ENCODE assay signal across 7 mouse cellular contexts in genomic region chr11:68973250-68974058, GRCm38 (mm10). TPM values are rescaled to one million over a fixed set of nuclear protein-coding genes. Genes with fewer than 3 reads are reported as not detected.
DNase-seq lines count a peak whose midpoint lies in the region; ATAC-seq and TF ChIP-seq lines count a peak whose summit lies in the region.
"Not testable (repeated sequence)": the region's sequence is repeated elsewhere in the genome, so short reads cannot be mapped to it uniquely, and the experiment has no call there.

No protein-coding gene starts in this region.

- DNase-seq in adrenal gland, postnatal 10 days: peak; percentile 94
- peak; percentile 92 for DNase-seq in embryonic facial prominence, embryonic 10.5 days (ENCODE audit: low spot score)
- DNase-seq in left cerebral cortex, postnatal 4 days: peak; percentile 88
- DNase-seq in midbrain, embryonic 11.5 days (ENCODE audit: low spot score, missing footprints): peak; percentile 99
- peak; percentile 77 for DNase-seq in right cerebral cortex, postnatal 4 days

- H3K4me3 ChIP-seq in embryonic facial prominence, embryonic 10.5 days: peak overlapping the region; percentile 63
- peak overlapping the region; percentile 25 for H3K4me3 ChIP-seq in intestine, postnatal 0 days (ENCODE audit: low read depth, low read length)
- H3K4me3 ChIP-seq in midbrain, embryonic 11.5 days (ENCODE audit: low read depth, low read length): peak overlapping the region; percentile 38

- H3K9me3 ChIP-seq in embryonic facial prominence, embryonic 10.5 days; intestine, postnatal 0 days (ENCODE audit: control insufficient read depth); midbrain, embryonic 11.5 days (ENCODE audit: control insufficient read depth, low read length): not testable (repeated sequence)

- not testable (repeated sequence) for TF ChIP-seq CTCF in intestine, postnatal 0 days (IDR thresholded peaks at IDR 0.05; ENCODE audit: low read depth)

- ATAC-seq in granulocyte monocyte progenitor cell, adult 5-6 weeks (replicated peaks; ENCODE audit: poor library complexity, severe bottlenecking): peak; percentile 89
- ATAC-seq in intestine, postnatal 0 days: peak; percentile 82
- peak; percentile 92 for ATAC-seq in midbrain, embryonic 11.5 days (ENCODE audit: low FRiP score)

- intact Hi-C loops in left cerebral cortex, postnatal 4 days (cut with DNase I): not testable (repeated sequence)

- H3K27me3 ChIP-seq in embryonic facial prominence, embryonic 10.5 days (replicated peaks; ENCODE audit: low read depth, poor library complexity, severe bottlenecking): peaks cover 12% of the 10 kb centered on the region
- H3K27me3 ChIP-seq in intestine, postnatal 0 days (replicated peaks; ENCODE audit: control insufficient read depth, insufficient read depth, low read length); midbrain, embryonic 11.5 days (ENCODE audit: control insufficient read depth, insufficient read depth, low read length): not testable (repeated sequence)

- under 1% methylated on average over 38 of the region's 38 CpGs for WGBS in embryonic facial prominence, embryonic 10.5 days
- under 1% methylated on average over 37 of the region's 38 CpGs for WGBS in intestine, postnatal 0 days
- WGBS in midbrain, embryonic 11.5 days: under 1% methylated on average over 35 of the region's 38 CpGs

- not testable (repeated sequence) for H3K36me3 ChIP-seq in embryonic facial prominence, embryonic 10.5 days (replicated peaks); intestine, postnatal 0 days (ENCODE audit: control insufficient read depth, insufficient read depth); midbrain, embryonic 11.5 days (ENCODE audit: control insufficient read depth, insufficient read depth, low read length)

- not testable (repeated sequence) for H3K9ac ChIP-seq in intestine, postnatal 0 days (ENCODE audit: low read depth, low read length)
- H3K9ac ChIP-seq in midbrain, embryonic 11.5 days (ENCODE audit: low read length): peak overlapping the region; percentile 40; the same call in 1 of the 2 replicates

- H3K4me1 ChIP-seq in embryonic facial prominence, embryonic 10.5 days: peaks cover 26% of the 10 kb centered on the region
- not testable (repeated sequence) for H3K4me1 ChIP-seq in intestine, postnatal 0 days (replicated peaks; ENCODE audit: control insufficient read depth, insufficient read depth, low read length); midbrain, embryonic 11.5 days (ENCODE audit: control insufficient read depth, insufficient read depth, low read length)

- peak overlapping the region; percentile 80 for H3K27ac ChIP-seq in embryonic facial prominence, embryonic 10.5 days (replicated peaks)
- H3K27ac ChIP-seq in intestine, postnatal 0 days (ENCODE audit: low read depth, low read length); midbrain, embryonic 11.5 days (ENCODE audit: low read depth, low read length): not testable (repeated sequence)

- H3K4me2 ChIP-seq in intestine, postnatal 0 days (replicated peaks; ENCODE audit: low read depth): peak overlapping the region; percentile 64
- H3K4me2 ChIP-seq in midbrain, embryonic 11.5 days: peak overlapping the region; percentile 54

RNA-seq across cellular contexts. Expression of gene Rangrf, which starts 1.5 kb away (rescaled TPM):
- 10 to 100 TPM; 20.4 to 24.7 TPM for total RNA-seq in adrenal gland, postnatal 10 days (2021)
- 87.7 and 93.0 TPM in 2 replicates for polyA plus RNA-seq in embryonic facial prominence, embryonic 10.5 days (2016; fragmentation: Nextera tagmentation; extraction: Ambion mirVana)
- 87.2 and 120 TPM in 2 replicates for total RNA-seq in granulocyte monocyte progenitor cell, adult 5-6 weeks (2014; fragmentation: Nextera tagmentation)
- 47.6 and 56.5 TPM in 2 replicates for total RNA-seq in granulocyte monocyte progenitor cell, adult 5-6 weeks (2017)
- polyA plus RNA-seq in intestine, postnatal 0 days (2015; fragmentation: Nextera tagmentation; extraction: Ambion mirVana): 13.6 and 16.5 TPM in 2 replicates
- 10 to 100 TPM; 16.4 to 23.8 TPM for total RNA-seq in left cerebral cortex, postnatal 4 days (2021)
- polyA plus RNA-seq in midbrain, embryonic 11.5 days (2014; fragmentation: Nextera tagmentation; extraction: Ambion mirVana): 54.5 and 55.3 TPM in 2 replicates

RNA-seq across cellular contexts. Expression of gene Slc25a35, which starts 5.5 kb away (rescaled TPM):
- 10 to 100 TPM; 28.5 to 32.9 TPM for total RNA-seq in adrenal gland, postnatal 10 days (2021)
- polyA plus RNA-seq in embryonic facial prominence, embryonic 10.5 days (2016; fragmentation: Nextera tagmentation; extraction: Ambion mirVana): 2.4 and 2.7 TPM in 2 replicates
- total RNA-seq in granulocyte monocyte progenitor cell, adult 5-6 weeks (2014; fragmentation: Nextera tagmentation): 3.5 and 5.6 TPM in 2 replicates
- total RNA-seq in granulocyte monocyte progenitor cell, adult 5-6 weeks (2017): 0.47 and 1.1 TPM in 2 replicates
- 1.9 and 2.3 TPM in 2 replicates for polyA plus RNA-seq in intestine, postnatal 0 days (2015; fragmentation: Nextera tagmentation; extraction: Ambion mirVana)
- total RNA-seq in left cerebral cortex, postnatal 4 days (2021): 1 to 10 TPM; 1.1 to 2.0 TPM
- polyA plus RNA-seq in midbrain, embryonic 11.5 days (2014; fragmentation: Nextera tagmentation; extraction: Ambion mirVana): 1.1 and 1.2 TPM in 2 replicates

RNA-seq across cellular contexts. Expression of gene Arhgef15, which starts 16.2 kb away (rescaled TPM):
- 10 to 100 TPM; 25.4 to 35.9 TPM for total RNA-seq in adrenal gland, postnatal 10 days (2021)
- polyA plus RNA-seq in embryonic facial prominence, embryonic 10.5 days (2016; fragmentation: Nextera tagmentation; extraction: Ambion mirVana): 8.9 and 9.2 TPM in 2 replicates
- total RNA-seq in granulocyte monocyte progenitor cell, adult 5-6 weeks (2014; fragmentation: Nextera tagmentation): 0.30 TPM in 1 of 2 replicates, not detected in the other
- 0.04 and 0.05 TPM in 2 replicates for total RNA-seq in granulocyte monocyte progenitor cell, adult 5-6 weeks (2017)
- polyA plus RNA-seq in intestine, postnatal 0 days (2015; fragmentation: Nextera tagmentation; extraction: Ambion mirVana): 2.6 and 3.4 TPM in 2 replicates
- 10 to 100 TPM; 17.6 to 19.9 TPM for total RNA-seq in left cerebral cortex, postnatal 4 days (2021)
- polyA plus RNA-seq in midbrain, embryonic 11.5 days (2014; fragmentation: Nextera tagmentation; extraction: Ambion mirVana): 3.7 and 4.2 TPM in 2 replicates

RNA-seq across cellular contexts. Expression of gene Pfas, which starts 34.8 kb away (rescaled TPM):
- 10 to 100 TPM; 23.8 to 32.9 TPM for total RNA-seq in adrenal gland, postnatal 10 days (2021)
- 70.1 and 71.9 TPM in 2 replicates for polyA plus RNA-seq in embryonic facial prominence, embryonic 10.5 days (2016; fragmentation: Nextera tagmentation; extraction: Ambion mirVana)
- total RNA-seq in granulocyte monocyte progenitor cell, adult 5-6 weeks (2014; fragmentation: Nextera tagmentation): 47.3 and 48.4 TPM in 2 replicates
- total RNA-seq in granulocyte monocyte progenitor cell, adult 5-6 weeks (2017): 45.5 and 56.2 TPM in 2 replicates
- polyA plus RNA-seq in intestine, postnatal 0 days (2015; fragmentation: Nextera tagmentation; extraction: Ambion mirVana): 6.4 and 7.2 TPM in 2 replicates
- total RNA-seq in left cerebral cortex, postnatal 4 days (2021): 10 to 100 TPM; 35.3 to 36.6 TPM
- 31.2 and 33.0 TPM in 2 replicates for polyA plus RNA-seq in midbrain, embryonic 11.5 days (2014; fragmentation: Nextera tagmentation; extraction: Ambion mirVana)

RNA-seq across cellular contexts. Expression of gene Ctc1, which starts 42.3 kb away (rescaled TPM):
- 10 to 100 TPM; 25.3 to 30.0 TPM for total RNA-seq in adrenal gland, postnatal 10 days (2021)
- polyA plus RNA-seq in embryonic facial prominence, embryonic 10.5 days (2016; fragmentation: Nextera tagmentation; extraction: Ambion mirVana): 100 and 103 TPM in 2 replicates
- total RNA-seq in granulocyte monocyte progenitor cell, adult 5-6 weeks (2014; fragmentation: Nextera tagmentation): 50.3 and 66.2 TPM in 2 replicates
- 17.1 and 22.4 TPM in 2 replicates for total RNA-seq in granulocyte monocyte progenitor cell, adult 5-6 weeks (2017)
- 9.4 and 10.7 TPM in 2 replicates for polyA plus RNA-seq in intestine, postnatal 0 days (2015; fragmentation: Nextera tagmentation; extraction: Ambion mirVana)
- total RNA-seq in left cerebral cortex, postnatal 4 days (2021): 10 to 100 TPM; 60.8 to 64.7 TPM
- 54.6 and 54.8 TPM in 2 replicates for polyA plus RNA-seq in midbrain, embryonic 11.5 days (2014; fragmentation: Nextera tagmentation; extraction: Ambion mirVana)

Comparison
In these comparisons a context has a peak if more than half of its experiments do, and no peak if none do; other contexts are left out.
1. RNA of gene Slc25a35, which starts 5.5 kb away (total RNA-seq): 28.5 to 32.9 TPM in adrenal gland, postnatal 10 days; 0.47 to 5.6 TPM in granulocyte monocyte progenitor cell, adult 5-6 weeks and 1.1 to 2.0 TPM in left cerebral cortex, postnatal 4 days; every median in the first group is over 4 times any median in the second.
2. RNA of gene Arhgef15, which starts 16.2 kb away (total RNA-seq): 25.4 to 35.9 TPM in adrenal gland, postnatal 10 days and 17.6 to 19.9 TPM in left cerebral cortex, postnatal 4 days; 0.04 to 0.30 TPM in granulocyte monocyte progenitor cell, adult 5-6 weeks; every median in the first group is over 10 times any median in the second.
3. Peak in every context shown above with its lines, with median percentiles within 50 percentile points of each other: DNase-seq, H3K4me3 ChIP-seq and ATAC-seq.